Mouse (Mus musculus): Measurements from ENCODE around the gene Fam222b. TPM values are rescaled to one million over a fixed set of nuclear protein-coding genes. Genes with fewer than 3 reads are reported as not detected.

Fam222b gene
- polyA plus RNA-seq, 1 experiment from 2014 or later: 13.9 TPM

DNA sequence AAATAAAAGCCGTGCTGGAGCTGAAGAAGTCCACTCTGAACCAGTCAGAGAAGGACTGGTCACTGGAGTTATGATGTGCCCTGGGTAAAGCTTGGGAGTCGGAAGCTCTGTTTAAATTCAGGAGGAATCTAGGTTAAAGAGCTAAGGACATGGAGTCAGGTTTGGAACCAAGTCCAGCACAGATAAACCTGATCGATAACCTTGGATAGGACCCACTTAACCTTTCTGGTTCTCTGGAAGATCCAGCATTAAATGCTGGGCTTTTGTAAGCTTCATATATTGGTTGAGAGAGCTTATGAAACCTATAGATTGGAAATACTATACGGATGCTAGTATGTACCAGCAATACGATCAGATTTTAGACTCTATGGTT, 670 bp downstream of the Fam222b start:
- Histone ChIP-seq H3K36me3 (no peaks in the 10 kb centered on the region), H3K4me3 (peak overlapping the region; percentile 66), H3K4me2 (peak overlapping the region; percentile 74), H3K9ac (peak overlapping the region; percentile 68), H3K27me3 (no peaks in the 10 kb centered on the region), H3K9me3 (no peaks in the 10 kb centered on the region), H3K4me1 (peaks cover 21% of the 10 kb centered on the region), H3K27ac (0 out of 2 replicates have a peak overlapping the region, but pooled peaks have one; percentile 52)
- no peak for ATAC-seq (ENCODE audit: borderline replicate concordance, extremely low read depth, low FRiP score, low TSS enrichment)
- WGBS: 14% methylated on average over 5 of the region's 5 CpGs

DNA sequence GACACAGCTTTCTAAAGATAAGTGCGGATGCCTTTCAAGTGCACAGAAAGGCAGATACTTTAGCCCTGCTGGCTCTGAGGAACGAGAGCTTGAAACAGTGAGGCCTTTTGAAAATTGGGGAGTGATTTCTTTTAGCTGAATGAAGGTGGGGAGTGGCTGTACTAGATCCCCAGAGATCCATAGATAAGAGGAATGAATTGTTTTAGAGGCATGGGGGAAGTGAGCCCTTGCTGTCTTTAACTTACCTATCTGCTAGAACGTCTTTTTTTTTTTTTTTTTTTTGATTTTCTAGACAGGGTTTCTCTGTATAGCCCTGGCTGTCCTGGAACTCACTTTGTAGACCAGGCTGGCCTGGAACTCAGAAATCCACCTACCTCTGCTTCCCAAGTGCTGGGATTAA, 2.6 kb downstream of the Fam222b start:
- H3K4me2 ChIP-seq: peak overlapping the region; percentile 39
- peak overlapping the region; percentile 20; the same call in 1 of the 2 replicates for H3K27ac ChIP-seq
- H3K27me3 ChIP-seq: no peaks in the 10 kb centered on the region
- WGBS: 24% methylated on average over 3 of the region's 3 CpGs
- H3K36me3 ChIP-seq: no peaks in the 10 kb centered on the region
- 0 out of 2 replicates have a peak overlapping the region, but pooled peaks have one; percentile 5 for H3K9ac ChIP-seq
- ATAC-seq (ENCODE audit: borderline replicate concordance, extremely low read depth, low FRiP score, low TSS enrichment): no peak
- peak overlapping the region; percentile 12; the same call in 1 of the 2 replicates for H3K4me3 ChIP-seq
- peaks cover 27% of the 10 kb centered on the region for H3K4me1 ChIP-seq
- H3K9me3 ChIP-seq: no peaks in the 10 kb centered on the region

DNA sequence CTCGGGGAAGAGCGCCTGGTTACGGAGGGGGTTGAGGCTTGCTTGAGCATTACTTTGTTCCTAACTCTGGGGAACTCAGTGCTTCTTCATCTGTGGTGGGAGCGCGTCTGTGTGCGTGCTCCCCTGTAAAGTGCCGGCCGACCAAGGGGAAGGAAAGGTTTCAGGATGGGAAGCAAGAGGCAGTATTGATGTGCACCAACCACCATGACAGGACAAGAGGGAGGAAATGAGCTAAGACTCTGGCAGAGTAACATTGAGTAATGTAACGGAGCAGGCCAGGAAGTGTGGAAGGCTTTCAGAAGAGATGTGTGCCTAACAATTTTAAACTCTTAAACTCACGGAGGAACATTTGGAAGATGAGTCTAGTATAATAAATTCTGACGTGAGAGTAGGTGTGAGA, 6.3 kb downstream of the Fam222b start:
- Histone ChIP-seq H3K4me2 (no peak overlapping the region), H3K9ac (no peak overlapping the region), H3K27ac (no peak overlapping the region), H3K36me3 (no peaks in the 10 kb centered on the region), H3K27me3 (no peaks in the 10 kb centered on the region), H3K4me1 (peaks cover 22% of the 10 kb centered on the region), H3K4me3 (no peak overlapping the region), H3K9me3 (no peaks in the 10 kb centered on the region)
- no peak for ATAC-seq (ENCODE audit: borderline replicate concordance, extremely low read depth, low FRiP score, low TSS enrichment)
- 69% methylated on average over 11 of the region's 11 CpGs for WGBS

DNA sequence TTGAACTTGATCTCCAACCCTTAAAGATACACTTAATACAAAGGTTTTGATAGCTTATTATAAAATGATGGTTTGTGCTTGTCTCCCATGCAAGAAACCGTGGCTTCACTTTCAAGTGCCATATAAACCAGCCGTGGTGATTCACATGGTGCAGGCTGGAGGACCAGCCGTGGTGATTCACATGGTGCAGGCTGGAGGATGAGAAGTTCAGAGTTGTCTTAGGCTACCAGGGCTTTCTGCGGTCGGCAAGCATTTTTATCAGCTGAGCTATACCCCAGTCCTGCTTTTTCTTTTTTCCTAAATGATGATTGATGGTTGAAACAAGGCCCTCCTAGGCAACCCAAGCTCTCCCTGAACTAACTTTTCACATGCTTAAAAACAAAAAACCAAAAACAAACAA, 7.7 kb downstream of the Fam222b start:
- ATAC-seq (ENCODE audit: borderline replicate concordance, extremely low read depth, low FRiP score, low TSS enrichment): no peak
- Histone ChIP-seq H3K36me3 (no peaks in the 10 kb centered on the region; the same call in 1 of the 2 replicates), H3K4me1 (peaks cover 11% of the 10 kb centered on the region), H3K4me3 (no peak overlapping the region), H3K9ac (no peak overlapping the region), H3K9me3 (no peaks in the 10 kb centered on the region), H3K4me2 (no peak overlapping the region), H3K27ac (no peak overlapping the region), H3K27me3 (no peaks in the 10 kb centered on the region)
- 73% methylated on average over 5 of the region's 5 CpGs for WGBS

DNA sequence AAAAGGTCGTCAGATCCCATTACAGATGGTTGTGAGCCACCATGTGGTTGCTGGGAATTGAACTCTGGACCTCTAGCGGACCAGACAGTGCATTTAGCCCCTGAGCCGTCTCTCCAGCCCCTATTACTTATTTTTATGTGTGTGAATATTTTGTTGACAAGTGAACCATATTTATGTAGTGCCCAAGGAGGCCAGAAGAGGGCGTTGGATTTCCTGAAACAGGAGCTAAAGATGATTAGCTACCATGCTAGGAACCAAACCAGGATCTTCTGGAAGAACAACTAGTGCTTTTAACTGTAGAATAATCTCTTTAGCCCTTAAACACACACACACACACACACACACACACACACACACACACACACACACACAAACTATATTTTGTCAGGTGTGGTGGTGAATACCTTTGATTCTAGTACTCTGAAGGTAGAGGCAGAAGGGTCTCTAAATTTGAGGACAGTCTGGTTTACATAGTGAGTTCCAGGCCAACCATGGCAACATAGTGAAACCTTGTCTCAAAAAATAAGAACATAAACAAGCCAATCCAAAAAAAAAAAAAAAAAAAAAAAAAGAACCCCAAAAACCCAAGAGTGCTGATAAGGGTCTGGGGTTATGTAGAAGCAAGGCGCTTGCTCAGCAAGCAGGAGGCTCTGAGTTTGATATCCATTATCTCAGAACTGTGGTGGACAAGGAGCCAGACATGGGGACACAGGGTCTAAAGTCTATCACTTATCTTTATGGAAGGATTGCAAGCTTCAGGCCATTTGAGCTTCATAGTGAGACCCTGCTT, 8.7 kb downstream of the Fam222b start:
- H3K9ac ChIP-seq: no peak overlapping the region
- no peaks in the 10 kb centered on the region for H3K27me3 ChIP-seq
- H3K4me2 ChIP-seq: no peak overlapping the region
- no peak for ATAC-seq (ENCODE audit: borderline replicate concordance, extremely low read depth, low FRiP score, low TSS enrichment)
- peaks cover 5% of the 10 kb centered on the region for H3K36me3 ChIP-seq
- H3K27ac ChIP-seq: no peak overlapping the region
- no peak overlapping the region for H3K4me3 ChIP-seq
- H3K4me1 ChIP-seq: peaks cover 6% of the 10 kb centered on the region; the same call in 1 of the 2 replicates
- 65% methylated on average over 5 of the region's 5 CpGs for WGBS
- no peaks in the 10 kb centered on the region for H3K9me3 ChIP-seq

DNA sequence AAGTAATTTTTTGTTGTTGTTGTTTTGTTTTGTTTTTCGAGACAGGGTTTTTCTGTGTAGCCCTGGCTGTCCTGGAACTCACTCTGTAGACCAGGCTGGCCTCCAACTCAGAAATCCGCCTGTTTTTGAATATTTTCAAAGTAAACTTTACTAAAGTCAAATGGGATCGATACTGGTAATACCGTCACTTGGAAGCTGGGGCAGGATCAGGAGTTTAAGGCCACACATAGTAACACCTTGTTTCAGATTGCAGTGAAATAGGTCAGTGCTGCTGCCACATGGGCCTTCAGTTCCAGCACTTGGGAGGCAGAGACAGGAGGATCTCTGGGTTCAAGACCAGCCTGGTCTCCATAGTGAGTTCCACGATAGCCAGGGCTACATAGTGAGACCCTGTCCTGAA, 10.0 kb downstream of the Fam222b start:
- H3K9ac ChIP-seq: no peak overlapping the region
- no peak overlapping the region for H3K4me2 ChIP-seq
- ATAC-seq (ENCODE audit: borderline replicate concordance, extremely low read depth, low FRiP score, low TSS enrichment): no peak
- no peaks in the 10 kb centered on the region for H3K27me3 ChIP-seq
- H3K36me3 ChIP-seq: peaks cover 5% of the 10 kb centered on the region
- H3K4me1 ChIP-seq: peaks cover 6% of the 10 kb centered on the region; the same call in 1 of the 2 replicates
- H3K4me3 ChIP-seq: no peak overlapping the region
- WGBS: 91% methylated on average over 5 of the region's 5 CpGs
- no peaks in the 10 kb centered on the region for H3K9me3 ChIP-seq
- no peak overlapping the region for H3K27ac ChIP-seq

DNA sequence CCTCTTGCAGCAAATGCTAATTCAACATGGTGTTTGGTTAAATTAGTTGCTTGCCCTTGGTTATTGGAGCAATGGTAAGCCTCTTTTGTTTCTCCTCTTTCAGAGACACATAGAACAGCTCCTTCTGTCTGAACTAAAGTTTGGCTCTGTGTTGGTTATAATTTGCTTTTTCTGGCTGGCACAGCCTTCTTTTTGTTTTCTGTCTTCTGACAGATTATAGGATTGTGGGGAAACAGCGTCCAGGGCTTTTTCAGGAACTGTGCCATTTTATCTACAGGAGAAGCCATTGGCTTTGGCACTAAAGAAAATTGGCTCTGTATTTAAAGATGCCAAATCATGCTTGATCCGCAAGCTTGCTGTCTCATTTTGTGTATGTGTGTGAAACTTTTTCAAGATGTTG, 19.2 kb downstream of the Fam222b start:
- ATAC-seq (ENCODE audit: borderline replicate concordance, extremely low read depth, low FRiP score, low TSS enrichment): no peak
- H3K27me3 ChIP-seq: no peaks in the 10 kb centered on the region
- H3K4me1 ChIP-seq: peaks cover 22% of the 10 kb centered on the region
- H3K36me3 ChIP-seq: no peaks in the 10 kb centered on the region
- no peak overlapping the region for H3K9ac ChIP-seq
- no peak overlapping the region for H3K4me3 ChIP-seq
- no peaks in the 10 kb centered on the region for H3K9me3 ChIP-seq
- H3K4me2 ChIP-seq: no peak overlapping the region
- no peak overlapping the region for H3K27ac ChIP-seq
- 75% methylated on average over 2 of the region's 2 CpGs for WGBS

DNA sequence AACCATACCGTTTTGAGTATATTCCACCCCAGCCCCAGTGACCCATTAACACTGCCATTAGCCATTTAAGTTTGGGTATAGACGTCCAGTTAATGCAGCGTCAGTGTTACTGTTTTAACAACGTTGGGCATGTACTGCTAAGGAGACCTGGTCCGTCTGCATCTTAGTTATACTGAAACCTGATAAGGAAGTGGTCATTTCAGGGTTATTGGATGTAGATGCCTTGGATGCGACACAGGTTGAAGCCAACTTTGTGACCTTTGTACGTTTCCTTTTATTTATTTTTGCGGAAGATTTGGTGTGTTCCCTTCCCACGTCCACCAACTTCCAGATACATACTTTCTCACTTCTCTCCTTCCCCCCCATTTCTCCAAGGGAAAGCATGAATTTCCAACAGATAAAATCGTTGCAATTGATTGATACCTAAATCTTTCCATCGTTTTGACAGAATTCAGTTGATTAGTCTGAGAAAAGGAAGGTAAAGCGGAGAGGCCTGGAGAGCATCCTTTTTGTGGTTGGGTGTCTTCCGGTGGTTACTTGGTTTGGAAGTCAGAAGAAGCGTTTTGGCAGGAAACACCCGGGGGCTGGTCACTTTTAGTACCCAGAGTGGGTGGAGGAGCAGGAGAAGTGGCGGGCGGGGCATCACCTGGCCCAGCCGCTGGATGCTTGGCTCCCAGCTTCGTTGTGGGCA, 20.4 kb downstream of the Fam222b start:
- Histone ChIP-seq H3K36me3 (no peaks in the 10 kb centered on the region), H3K9me3 (no peaks in the 10 kb centered on the region), H3K27ac (peak overlapping the region; percentile 79), H3K4me2 (peak overlapping the region; percentile 81), H3K9ac (peak overlapping the region; percentile 76), H3K27me3 (no peaks in the 10 kb centered on the region), H3K4me3 (peak overlapping the region; percentile 81), H3K4me1 (peaks cover 22% of the 10 kb centered on the region)
- ATAC-seq (ENCODE audit: borderline replicate concordance, extremely low read depth, low FRiP score, low TSS enrichment): no peak
- 5% methylated on average over 19 of the region's 19 CpGs for WGBS

DNA sequence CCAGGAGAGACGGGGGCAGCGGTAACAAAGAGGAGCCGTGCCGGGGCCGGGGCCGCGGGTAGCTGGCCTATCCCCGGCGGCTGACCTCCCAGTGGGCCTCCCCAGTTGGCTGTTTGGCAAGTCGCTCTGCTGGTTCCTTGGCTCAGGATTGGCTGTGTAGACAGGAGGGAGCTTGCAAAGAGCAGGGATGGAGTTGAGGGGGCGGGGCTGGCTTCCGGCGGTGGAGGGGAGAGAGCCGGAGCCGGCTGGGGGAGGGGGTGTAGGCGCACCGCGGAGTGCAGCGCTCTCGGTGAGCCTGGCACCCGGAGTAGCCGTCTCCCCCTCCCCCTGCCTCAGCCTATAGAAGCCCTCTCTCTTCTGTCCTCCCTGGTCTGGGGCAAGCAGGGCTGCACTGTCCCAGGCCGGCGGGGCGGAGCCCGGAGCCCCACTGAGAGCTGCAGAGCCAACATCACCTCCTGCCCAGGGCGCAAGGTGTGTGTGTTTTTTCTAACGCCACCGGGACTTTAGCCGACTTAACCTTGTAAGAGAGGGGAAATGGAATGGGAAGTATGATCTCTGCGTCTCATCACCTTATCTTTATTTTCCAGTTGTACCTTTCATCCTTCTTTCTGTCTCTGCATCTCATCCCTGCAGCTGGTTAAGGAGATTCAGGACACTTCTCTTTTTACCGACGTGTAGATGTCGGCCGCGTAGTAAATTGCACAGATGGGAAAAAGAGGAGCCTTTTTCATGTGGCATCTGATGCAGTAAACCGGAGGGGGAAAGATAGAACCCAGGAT, 21.1 kb downstream of the Fam222b start:
- Histone ChIP-seq H3K27me3 (no peaks in the 10 kb centered on the region), H3K4me3 (peak overlapping the region; percentile 81), H3K4me1 (peaks cover 29% of the 10 kb centered on the region), H3K9ac (peak overlapping the region; percentile 76), H3K27ac (peak overlapping the region; percentile 84), H3K9me3 (no peaks in the 10 kb centered on the region), H3K36me3 (no peaks in the 10 kb centered on the region), H3K4me2 (peak overlapping the region; percentile 81)
- peak; percentile 100 for ATAC-seq (ENCODE audit: borderline replicate concordance, extremely low read depth, low FRiP score, low TSS enrichment)
- WGBS: under 1% methylated on average over 35 of the region's 37 CpGs

DNA sequence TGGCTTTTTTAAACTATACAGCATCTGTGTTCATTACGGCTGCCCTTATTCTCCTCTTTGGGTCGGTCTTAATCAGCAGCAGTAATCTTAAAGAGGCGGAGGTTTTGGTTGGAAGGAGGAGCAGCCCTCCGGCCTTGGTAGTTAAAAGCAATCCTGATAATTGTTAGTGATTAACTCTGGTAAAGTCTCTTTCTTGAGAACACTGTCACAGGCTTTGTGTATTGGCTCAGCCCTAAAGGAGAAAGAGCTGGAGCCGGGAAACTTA, 21.6 kb downstream of the Fam222b start:
- WGBS: 21% methylated on average over 5 of the region's 5 CpGs
- H3K36me3 ChIP-seq: no peaks in the 10 kb centered on the region
- peak overlapping the region; percentile 81 for H3K4me3 ChIP-seq
- H3K4me1 ChIP-seq: peaks cover 34% of the 10 kb centered on the region
- H3K27ac ChIP-seq: peak overlapping the region; percentile 84; the same call in 1 of the 2 replicates
- H3K27me3 ChIP-seq: no peaks in the 10 kb centered on the region
- peak overlapping the region; percentile 81 for H3K4me2 ChIP-seq
- peak overlapping the region; percentile 76 for H3K9ac ChIP-seq
- no peaks in the 10 kb centered on the region for H3K9me3 ChIP-seq
- no peak for ATAC-seq (ENCODE audit: borderline replicate concordance, extremely low read depth, low FRiP score, low TSS enrichment)

DNA sequence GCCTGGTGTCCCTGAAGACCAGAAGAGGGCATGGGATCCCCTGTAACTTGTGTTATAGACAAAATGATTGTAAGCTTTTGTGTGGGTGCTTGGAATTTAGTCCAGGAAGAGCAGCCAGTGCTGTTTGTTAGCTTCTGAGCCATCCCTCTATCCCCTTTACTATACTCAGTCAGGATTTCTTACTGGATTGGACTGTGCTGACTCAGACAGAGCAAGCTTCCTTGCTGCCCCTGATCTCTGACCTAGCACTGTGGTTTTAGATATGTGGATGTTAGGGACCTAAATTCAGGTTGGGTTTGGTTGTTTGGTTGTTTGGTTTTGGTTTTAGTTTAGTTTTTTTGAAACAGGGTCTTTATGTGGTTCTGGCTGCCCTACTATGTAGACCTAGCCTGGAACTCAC, 24.0 kb downstream of the Fam222b start:
- Histone ChIP-seq H3K9me3 (no peaks in the 10 kb centered on the region), H3K9ac (no peak overlapping the region), H3K4me1 (peaks cover 40% of the 10 kb centered on the region), H3K27ac (no peak overlapping the region), H3K4me3 (no peak overlapping the region), H3K36me3 (no peaks in the 10 kb centered on the region), H3K4me2 (no peak overlapping the region), H3K27me3 (no peaks in the 10 kb centered on the region)
- no peak for ATAC-seq (ENCODE audit: borderline replicate concordance, extremely low read depth, low FRiP score, low TSS enrichment)

DNA sequence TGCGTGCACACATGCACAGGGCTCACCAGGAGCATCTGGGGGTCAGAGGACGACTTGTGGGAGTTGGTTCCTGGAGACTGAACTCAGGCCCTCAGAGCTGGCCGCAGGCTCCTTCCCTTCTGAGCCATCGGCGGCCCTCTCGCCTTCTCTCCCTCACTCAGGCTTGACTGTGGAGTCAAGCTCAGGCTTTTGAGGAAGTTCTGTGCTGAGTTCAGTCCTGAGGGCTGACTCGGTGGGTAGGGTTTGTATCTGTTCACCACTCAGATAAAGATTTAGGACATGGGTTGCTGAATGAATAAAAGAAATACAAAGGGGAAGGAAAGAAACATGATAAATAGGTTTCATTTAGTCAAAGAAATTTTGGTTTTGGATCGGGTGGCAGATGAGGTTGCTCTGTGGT, 25.4 kb downstream of the Fam222b start:
- H3K4me2 ChIP-seq: no peak overlapping the region
- peaks cover 31% of the 10 kb centered on the region for H3K4me1 ChIP-seq
- H3K27ac ChIP-seq: no peak overlapping the region
- 74% methylated on average over 8 of the region's 8 CpGs for WGBS
- no peak overlapping the region for H3K9ac ChIP-seq
- no peaks in the 10 kb centered on the region for H3K9me3 ChIP-seq
- H3K27me3 ChIP-seq: no peaks in the 10 kb centered on the region
- ATAC-seq (ENCODE audit: borderline replicate concordance, extremely low read depth, low FRiP score, low TSS enrichment): no peak
- H3K4me3 ChIP-seq: no peak overlapping the region
- no peaks in the 10 kb centered on the region for H3K36me3 ChIP-seq
